Mouse (Mus musculus) limb, embryonic 14.5 days (tissue): Measurements from ENCODE around the gene Retreg1. TPM values are rescaled to one million over a fixed set of nuclear protein-coding genes. Genes with fewer than 3 reads are reported as not detected.

Experiments
- ATAC-seq: fragments of 200-750 bp; cut with Nextera tagmentation; 2 replicates; pipeline ENCODE4 v1.8.0; 2017; ENCODE audit warnings: low read depth, moderate number of reproducible peaks, moderate TSS enrichment; ENCODE audit not compliant: low FRiP score
- DNase-seq: peaks from one replicate; pipeline ENCODE4 v3.0.0-alpha.2; 2015; ENCODE audit warnings: low spot score
- H3K27ac ChIP-seq: fragments of 300-500 bp; sonication (generic); replicated peaks from 2 replicates; pipeline ENCODE4 v1.5.1; 2014; ENCODE audit warnings: low read depth, mild to moderate bottlenecking, low read length, moderate library complexity, mixed read lengths
- H3K27me3 ChIP-seq: fragments of 300-500 bp; sonication (generic); 2 replicates; pipeline ENCODE4 v1.6.1; 2014; ENCODE audit warnings: low read length, mixed read lengths; ENCODE audit not compliant: control insufficient read depth, insufficient read depth
- H3K36me3 ChIP-seq: fragments of 300-500 bp; sonication (generic); 2 replicates; pipeline ENCODE4 v1.6.1; 2014; ENCODE audit warnings: mild to moderate bottlenecking, low read length, moderate library complexity, mixed read lengths; ENCODE audit not compliant: control insufficient read depth, insufficient read depth
- H3K4me1 ChIP-seq: fragments of 300-500 bp; sonication (generic); 2 replicates; pipeline ENCODE4 v1.6.1; 2014; ENCODE audit warnings: antibody characterized with exemption, low read length, mixed read lengths; ENCODE audit not compliant: control insufficient read depth, insufficient read depth
- H3K4me2 ChIP-seq: fragments of 300-500 bp; sonication (generic); replicated peaks from 2 replicates; pipeline ENCODE4 v1.6.1; 2014; ENCODE audit warnings: low read depth, mild to moderate bottlenecking, low read length, moderate library complexity; ENCODE audit not compliant: severe bottlenecking
- H3K4me3 ChIP-seq: fragments of 300-500 bp; sonication (generic); replicated peaks from 2 replicates; pipeline ENCODE4 v1.5.1; 2014; ENCODE audit warnings: low read length
- H3K9ac ChIP-seq: fragments of 300-500 bp; sonication (generic); 2 replicates; pipeline ENCODE4 v1.6.1; 2014; ENCODE audit warnings: mild to moderate bottlenecking, low read depth, low read length, moderate library complexity; ENCODE audit not compliant: severe bottlenecking
- H3K9me3 ChIP-seq: fragments of 300-500 bp; sonication (generic); 2 replicates; pipeline ENCODE4 v1.6.1; 2016; ENCODE audit warnings: low read length; ENCODE audit not compliant: control insufficient read depth
- POLR2A ChIP-seq: fragments of 200-500 bp; IDR thresholded peaks from 2 replicates; pipeline ENCODE4 v1.8.0; 2012; ENCODE audit warnings: inconsistent platforms, mild to moderate bottlenecking, moderate library complexity, borderline replicate concordance; ENCODE audit not compliant: insufficient read depth, insufficient read length; ENCODE audit errors: extremely low read depth
- WGBS: fragments of 180-500 bp; shearing (Covaris S2); extraction: QIAGEN DNeasy Blood & Tissue Kit; methylation state at CpG from one replicate; pipeline ENCODE4 v1.1.7; 2014; 5-methylcytosine and 5-hydroxymethylcytosine counted together
- polyA plus RNA-seq, 2 experiments: library from polyadenylated mRNA; depleted of rRNA in 1 of 2; stranded (reverse) in 1 of 2; unstranded in 1 of 2; fragments of >200 nt; fragmentation: Nextera tagmentation in 1 of 2; extraction: Ambion mirVana in 1 of 2; gene quantifications; 2 replicates each; pipeline versions ENCODE4 v1.2.1 to v1.2.3; 2012 to 2014

Retreg1 gene
- polyA plus RNA-seq, 2 experiments = 2.5 to 4.4 TPM

DNA sequence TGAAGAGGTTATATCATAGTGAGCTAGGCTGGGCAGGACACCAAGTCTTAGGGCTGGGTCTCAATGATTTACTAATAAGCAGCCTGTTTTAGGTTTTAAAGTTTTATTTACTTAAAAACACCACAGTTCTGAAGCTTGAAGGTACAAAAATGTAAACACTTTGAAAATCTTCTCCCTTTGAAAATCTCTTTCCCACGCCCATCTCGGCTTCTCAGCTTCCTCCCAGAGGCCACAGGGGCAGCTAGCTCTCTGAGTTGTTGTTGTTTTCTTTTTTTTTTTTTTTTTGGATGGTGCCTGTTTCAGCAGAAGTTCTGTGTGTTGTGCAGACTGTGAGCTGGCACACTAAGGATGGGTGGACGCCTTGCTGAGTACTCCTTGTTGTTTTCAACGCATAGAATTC lies 1.8 kb downstream of the Retreg1 start:
- ATAC-seq (no peak), DNase-seq (no peak)
- Histone ChIP-seq H3K27ac (no peak overlapping the region), H3K36me3 (no peaks in the 10 kb centered on the region), H3K9ac (no peak overlapping the region), H3K9me3 (no peaks in the 10 kb centered on the region), H3K4me2 (no peak overlapping the region), H3K27me3 (peaks cover 11% of the 10 kb centered on the region), H3K4me1 (no peaks in the 10 kb centered on the region), H3K4me3 (no peak overlapping the region)
- no peak for TF ChIP-seq POLR2A
- 58% methylated on average over 4 of the region's 4 CpGs for WGBS

DNA sequence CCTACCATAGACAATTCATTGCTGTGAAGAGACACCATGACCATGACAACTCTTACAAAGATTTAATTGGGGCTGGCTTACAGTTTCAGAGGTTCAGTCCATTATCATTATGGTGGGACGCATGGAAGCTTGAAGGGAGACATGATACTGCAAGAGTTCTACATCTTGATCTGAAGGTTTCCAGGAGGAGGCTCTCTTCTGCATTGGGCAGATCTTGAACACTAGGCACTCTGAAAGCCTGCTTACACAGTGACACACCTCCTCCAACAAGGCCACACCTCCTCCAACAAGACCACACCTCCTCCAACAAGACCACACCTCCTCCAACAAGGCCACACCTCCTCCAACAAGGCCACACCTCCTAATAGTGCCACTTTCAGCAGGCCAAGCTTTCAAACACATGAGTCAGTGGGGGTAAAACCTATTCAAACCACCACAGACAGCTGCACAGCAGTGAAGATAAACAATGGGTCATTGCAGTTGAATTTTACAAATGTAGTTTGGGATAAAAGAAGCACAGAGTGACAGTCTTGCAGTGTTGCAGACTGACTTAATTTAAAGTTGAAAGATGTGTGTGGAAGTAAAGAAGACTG lies 4.7 kb downstream of the Retreg1 start:
- H3K4me3 ChIP-seq = no peak overlapping the region
- no peak overlapping the region for H3K27ac ChIP-seq
- H3K27me3 ChIP-seq = peaks cover 11% of the 10 kb centered on the region
- no peaks in the 10 kb centered on the region for H3K9me3 ChIP-seq
- TF ChIP-seq POLR2A = no peak
- WGBS = 94% methylated on average over 1 of the region's 1 CpGs
- H3K4me2 ChIP-seq = no peak overlapping the region
- no peaks in the 10 kb centered on the region for H3K36me3 ChIP-seq
- H3K4me1 ChIP-seq = no peaks in the 10 kb centered on the region
- no peak overlapping the region for H3K9ac ChIP-seq
- no peak for ATAC-seq
- DNase-seq = no peak

DNA sequence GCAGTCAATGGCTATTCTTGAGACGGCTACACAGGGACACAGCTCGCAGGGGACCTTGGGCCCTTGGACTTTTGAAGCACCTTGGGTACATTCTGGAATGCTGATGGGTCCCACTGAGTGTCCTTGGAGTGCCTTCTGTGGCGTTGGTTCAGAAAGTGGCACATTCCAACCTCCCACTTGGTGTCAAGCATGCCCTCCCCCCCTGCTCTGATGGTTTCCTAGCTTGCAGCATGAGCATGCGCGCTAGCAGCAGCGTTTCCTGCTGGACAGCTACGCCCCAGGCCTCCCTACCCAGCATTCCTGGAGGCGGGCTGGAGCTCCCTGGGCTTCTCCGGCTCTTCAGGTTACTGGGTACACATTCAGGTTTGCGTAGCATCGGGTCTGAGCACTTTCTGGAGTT lies 7.6 kb downstream of the Retreg1 start:
- no peak overlapping the region for H3K27ac ChIP-seq
- no peaks in the 10 kb centered on the region for H3K36me3 ChIP-seq
- no peak for ATAC-seq
- 0 out of 2 replicates have a peak, but pooled peaks cover 6% of the 10 kb centered on the region for H3K4me1 ChIP-seq
- DNase-seq = no peak
- no peaks in the 10 kb centered on the region for H3K9me3 ChIP-seq
- no peak overlapping the region for H3K4me2 ChIP-seq
- no peaks in the 10 kb centered on the region for H3K27me3 ChIP-seq
- WGBS = 72% methylated on average over 11 of the region's 11 CpGs
- no peak overlapping the region for H3K4me3 ChIP-seq
- TF ChIP-seq POLR2A = no peak
- H3K9ac ChIP-seq = no peak overlapping the region

DNA sequence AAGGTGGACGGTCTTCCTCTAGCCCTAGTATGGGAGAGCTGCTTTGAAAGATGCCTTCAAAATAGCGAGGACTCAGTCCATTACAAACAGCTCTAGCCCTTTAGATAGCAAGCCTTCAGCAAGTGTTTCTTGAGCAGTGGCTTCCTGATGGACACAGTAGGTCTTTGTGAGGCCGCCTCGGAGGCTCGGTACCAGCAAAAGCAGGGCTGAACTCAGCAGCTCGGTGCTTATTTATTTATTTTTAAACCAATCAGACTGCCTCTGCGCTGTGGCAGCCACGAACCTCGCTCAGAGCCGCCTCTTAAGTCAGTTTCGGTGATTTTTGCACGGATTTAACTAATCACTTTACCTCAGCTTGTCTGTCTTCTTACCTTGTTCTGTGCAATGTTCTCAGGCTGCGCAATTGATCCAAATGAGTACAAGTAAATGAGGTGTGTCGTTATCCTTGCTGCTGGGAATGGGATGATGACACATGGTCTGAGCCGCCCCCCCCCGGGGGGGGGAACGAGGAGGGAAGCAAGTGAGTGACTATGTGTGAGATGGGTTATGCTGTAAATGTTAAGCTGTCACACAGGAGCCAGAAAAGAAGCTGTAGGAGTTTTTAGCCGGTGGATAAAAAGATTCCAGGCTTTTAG lies 11.4 kb downstream of the Retreg1 start:
- H3K9ac ChIP-seq = no peak overlapping the region
- DNase-seq = no peak
- H3K27ac ChIP-seq = no peak overlapping the region

DNA sequence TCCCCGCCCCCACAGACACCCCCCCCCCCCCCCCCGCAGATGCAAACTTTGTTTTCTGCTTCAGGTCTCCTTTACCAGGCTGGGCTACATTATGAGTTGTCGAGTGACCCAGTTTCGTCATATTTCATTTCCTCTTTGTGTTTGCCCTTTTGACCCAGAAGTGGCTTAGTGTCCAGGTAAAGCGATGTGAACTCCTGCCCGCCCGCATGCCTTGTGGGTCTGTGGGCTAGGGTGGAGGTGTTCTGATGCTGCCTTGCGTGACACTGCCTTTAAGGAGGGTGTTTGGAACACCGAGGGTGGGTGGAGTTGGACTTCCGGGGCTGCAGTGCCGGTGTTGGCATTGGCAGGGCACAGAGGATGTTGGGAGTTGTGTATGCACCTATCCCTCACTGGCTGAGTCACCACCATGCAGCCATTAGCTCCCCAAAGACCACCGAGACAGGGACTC lies 15.7 kb downstream of the Retreg1 start:
- Histone ChIP-seq H3K9ac (no peak overlapping the region), H3K4me1 (0 out of 2 replicates have a peak, but pooled peaks cover 6% of the 10 kb centered on the region), H3K27ac (no peak overlapping the region), H3K4me3 (no peak overlapping the region), H3K9me3 (no peaks in the 10 kb centered on the region), H3K27me3 (no peaks in the 10 kb centered on the region), H3K36me3 (no peaks in the 10 kb centered on the region), H3K4me2 (no peak overlapping the region)
- WGBS = 72% methylated on average over 10 of the region's 12 CpGs
- DNase-seq (no peak), ATAC-seq (no peak)
- no peak for TF ChIP-seq POLR2A

More for the DNA sequence above, 11.4 kb downstream of the Retreg1 start:
- no peak overlapping the region for H3K4me3 ChIP-seq
- no peak overlapping the region for H3K4me2 ChIP-seq
- ATAC-seq = no peak
- H3K27me3 ChIP-seq = no peaks in the 10 kb centered on the region
- H3K36me3 ChIP-seq = no peaks in the 10 kb centered on the region
- 56% methylated on average over 18 of the region's 18 CpGs for WGBS
- 0 out of 2 replicates have a peak, but pooled peaks cover 6% of the 10 kb centered on the region for H3K4me1 ChIP-seq
- no peak for TF ChIP-seq POLR2A
- no peaks in the 10 kb centered on the region for H3K9me3 ChIP-seq
